Mouse (Mus musculus): ENCODE data around the gene Olfr1378.

Gene Olfr1378

GRCm38 (mm10) chr11:50966230-50966629, at the start of gene Olfr1378:
TSS of gene Olfr1378 (plus strand) at chr11:50966530.
- DNase-seq: no peak

- DNase-seq: peak; percentile 18
Measured at GRCm38 (mm10) chr11:50930469-50931014, 35.8 kb upstream of the Olfr1378 start.

- no peak for DNase-seq
Measured at GRCm38 (mm10) chr11:50931021-50931420, 35.3 kb upstream of the Olfr1378 start.

- DNase-seq: peak; percentile 83
Measured at GRCm38 (mm10) chr11:50931451-50931866, 34.9 kb upstream of the Olfr1378 start, which contains the start of gene Zfp354b. TSS of gene Zfp354b (minus strand) at chr11:50931633.

- DNase-seq: no peak
Measured at GRCm38 (mm10) chr11:50932040-50932439, 34.3 kb upstream of the Olfr1378 start.

- no peak for DNase-seq
Measured at GRCm38 (mm10) chr11:50938435-50938834, 27.9 kb upstream of the Olfr1378 start.

- no peak for DNase-seq
Measured at GRCm38 (mm10) chr11:50939621-50940366, 26.5 kb upstream of the Olfr1378 start.

- no peak for DNase-seq
Measured at GRCm38 (mm10) chr11:50942386-50942785, 23.9 kb upstream of the Olfr1378 start.

GRCm38 (mm10) chr11:50943506-50943905, 22.8 kb upstream of the Olfr1378 start, which contains the start of gene 4933414I15Rik:
TSS of gene 4933414I15Rik (minus strand) at chr11:50943765.
- no peak for DNase-seq

- no peak for DNase-seq
Measured at GRCm38 (mm10) chr11:50952290-50952689, 14.0 kb upstream of the Olfr1378 start.

GRCm38 (mm10) chr11:50953665-50954064, 12.7 kb upstream of the Olfr1378 start, which contains the start of gene Prop1:
TSS of gene Prop1 (minus strand) at chr11:50953765.
- no peak for DNase-seq

- DNase-seq: no peak
Measured at GRCm38 (mm10) chr11:50964886-50965285, 1.4 kb upstream of the Olfr1378 start.

GRCm38 (mm10) chr11:50977216-50977615, 10.9 kb downstream of the Olfr1378 start:
- DNase-seq: peak; percentile 3

GRCm38 (mm10) chr11:50981667-50982066, 15.3 kb downstream of the Olfr1378 start, which contains the start of gene Olfr1377:
TSS of gene Olfr1377 (plus strand) at chr11:50981967.
- no peak for DNase-seq

GRCm38 (mm10) chr11:51003296-51003695, 37.0 kb downstream of the Olfr1378 start, which contains the start of gene Olfr51:
TSS of gene Olfr51 (plus strand) at chr11:51003596.
- DNase-seq: no peak

GRCm38 (mm10) chr11:51011821-51012220, 45.5 kb downstream of the Olfr1378 start:
- DNase-seq: no peak

- DNase-seq: no peak
Measured at GRCm38 (mm10) chr11:51013936-51014335, 47.6 kb downstream of the Olfr1378 start, which contains the start of gene Olfr54. TSS of gene Olfr54 (plus strand) at chr11:51014236.

GRCm38 (mm10) chr11:51016341-51016740, 50.0 kb downstream of the Olfr1378 start:
- DNase-seq: no peak

Data from right cerebral cortex, postnatal 4 days (tissue).